Mouse (Mus musculus) brain, embryonic 14.5 days (tissue): ENCODE measurements at regions not wholly inside any gene's neighbourhood (a gene's known extent, or its start where the extent isn't known, plus 50 kb on each side); places are given as distances from the start of the nearest gene placed in this dataset.

Experiments
- CTCF ChIP-seq: fragments of 200-500 bp; IDR thresholded peaks from 2 replicates; pipeline ENCODE4 v1.5.1; 2012; ENCODE audit warnings: inconsistent platforms, mild to moderate bottlenecking, moderate library complexity, borderline replicate concordance; ENCODE audit not compliant: insufficient read depth, insufficient read length; ENCODE audit errors: extremely low read depth
- POLR2A ChIP-seq: fragments of 200-500 bp; IDR thresholded peaks from 2 replicates; pipeline ENCODE4 v1.6.1; 2012; ENCODE audit warnings: mild to moderate bottlenecking, inconsistent platforms, borderline replicate concordance; ENCODE audit not compliant: poor library complexity, insufficient read depth, insufficient read length, severe bottlenecking; ENCODE audit errors: extremely low read depth

GRCm38 (mm10) chr1:142422711-142423110 lies 1217.8 kb upstream of the B3galt2 start:
- no peak for TF ChIP-seq CTCF
- no peak for TF ChIP-seq POLR2A
